Comparison of ENCODE assay signal across 9 mouse cellular contexts in the genomic region with DNA sequence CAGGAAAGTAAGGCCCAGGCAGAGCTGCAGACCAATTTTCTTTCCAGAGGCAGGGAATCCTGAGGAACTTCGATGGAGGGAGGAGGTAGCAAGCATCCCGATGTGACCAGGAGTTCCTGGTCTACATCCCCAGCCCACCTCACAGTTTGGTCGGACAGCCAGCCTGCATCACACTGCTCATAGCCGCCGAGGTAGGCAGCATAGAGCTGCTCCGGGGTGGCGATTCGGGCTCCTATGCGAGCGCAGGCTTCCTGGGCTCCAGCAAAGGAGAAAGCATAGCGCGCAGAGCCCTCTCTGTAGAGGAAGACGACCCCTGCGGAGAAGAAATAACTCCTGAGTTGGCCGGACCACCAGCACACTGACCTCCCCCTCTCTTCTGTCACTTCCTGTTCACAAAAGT. TPM values are rescaled to one million over a fixed set of nuclear protein-coding genes. Genes with fewer than 3 reads are reported as not detected.
DNase-seq lines count a peak whose midpoint lies in the region; ATAC-seq lines count a peak whose summit lies in the region.
"Had no signal": no experiment of that assay in that cellular context is flagged by ENCODE, and none has a peak within 500 bp of the region (broad histone marks: within the 10 kb centered on the region; RNA-seq: fewer than 3 reads in every experiment).

No protein-coding gene starts in this region.

- ATAC-seq in kidney, embryonic 16.5 days (ENCODE audit: low FRiP score, low TSS enrichment) = no peak
- ATAC-seq in forebrain, embryonic 13.5 days = no peak
- no peak for ATAC-seq in limb, embryonic 15.5 days (ENCODE audit: insufficient number of reproducible peaks, low FRiP score, low TSS enrichment, low read depth)
- no peak for ATAC-seq in stomach, embryonic 14.5 days (ENCODE audit: insufficient number of reproducible peaks, insufficient read depth, low FRiP score, low read depth)

- H3K4me2 ChIP-seq in kidney, embryonic 16.5 days (replicated peaks; ENCODE audit: low read depth, low read length) = peak overlapping the region; percentile 62; the same call in 1 of the 2 replicates
- peak overlapping the region; percentile 69 for H3K4me2 ChIP-seq in forebrain, embryonic 13.5 days
- H3K4me2 ChIP-seq in limb, embryonic 15.5 days = no peak overlapping the region; the same call in 1 of the 2 replicates
- no peak overlapping the region for H3K4me2 ChIP-seq in stomach, embryonic 14.5 days (replicated peaks; ENCODE audit: low read depth, low read length)

- H3K27ac ChIP-seq in kidney, embryonic 16.5 days (ENCODE audit: low read length) = no peak overlapping the region
- H3K27ac ChIP-seq in forebrain, embryonic 13.5 days = no peak overlapping the region
- H3K27ac ChIP-seq in limb, embryonic 15.5 days = no peak overlapping the region
- no peak overlapping the region for H3K27ac ChIP-seq in stomach, embryonic 14.5 days (ENCODE audit: low read length)

- no peak for DNase-seq in kidney, adult 9 months
- no peak for DNase-seq in cerebellum, adult 9-10 months
- DNase-seq in spleen, postnatal 10 days (ENCODE audit: low spot score in 2 of 2) = no peak
- DNase-seq: cerebellum, adult 11 months had no signal

- no peak overlapping the region for H3K9ac ChIP-seq in kidney, embryonic 16.5 days (replicated peaks; ENCODE audit: low read length)
- no peak overlapping the region for H3K9ac ChIP-seq in forebrain, embryonic 13.5 days
- H3K9ac ChIP-seq in limb, embryonic 15.5 days = no peak overlapping the region
- H3K9ac ChIP-seq in stomach, embryonic 14.5 days (replicated peaks; ENCODE audit: low read depth, low read length) = no peak overlapping the region

- no peaks in the 10 kb centered on the region for H3K36me3 ChIP-seq in kidney, embryonic 16.5 days (ENCODE audit: insufficient read depth, low read length)
- H3K36me3 ChIP-seq in forebrain, embryonic 13.5 days (ENCODE audit: poor library complexity, severe bottlenecking) = no peaks in the 10 kb centered on the region
- no peaks in the 10 kb centered on the region for H3K36me3 ChIP-seq in limb, embryonic 15.5 days
- no peaks in the 10 kb centered on the region for H3K36me3 ChIP-seq in stomach, embryonic 14.5 days (ENCODE audit: control insufficient read depth, insufficient read depth, low read length)

- H3K9me3 ChIP-seq in kidney, embryonic 16.5 days (ENCODE audit: low read length) = no peaks in the 10 kb centered on the region
- no peaks in the 10 kb centered on the region for H3K9me3 ChIP-seq in forebrain, embryonic 13.5 days (replicated peaks)
- no peaks in the 10 kb centered on the region for H3K9me3 ChIP-seq in limb, embryonic 15.5 days
- H3K9me3 ChIP-seq in stomach, embryonic 14.5 days (ENCODE audit: control insufficient read depth, low read depth, low read length) = no peaks in the 10 kb centered on the region

- H3K27me3 ChIP-seq in kidney, embryonic 16.5 days (ENCODE audit: insufficient read depth, low read length) = peaks cover 94% of the 10 kb centered on the region
- H3K27me3 ChIP-seq in forebrain, embryonic 13.5 days = peaks cover 99% of the 10 kb centered on the region
- H3K27me3 ChIP-seq in limb, embryonic 15.5 days = peaks cover 97% of the 10 kb centered on the region
- peaks cover 80% of the 10 kb centered on the region for H3K27me3 ChIP-seq in stomach, embryonic 14.5 days (ENCODE audit: control insufficient read depth, insufficient read depth, low read length)

- H3K4me3 ChIP-seq in kidney, embryonic 16.5 days (ENCODE audit: low read length) = peak overlapping the region; percentile 47; the same call in 1 of the 2 replicates
- H3K4me3 ChIP-seq in forebrain, embryonic 13.5 days = no peak overlapping the region
- H3K4me3 ChIP-seq in limb, embryonic 15.5 days = peak overlapping the region; percentile 32; the same call in 1 of the 2 replicates
- 0 out of 2 replicates have a peak overlapping the region, but pooled peaks have one; percentile 22 for H3K4me3 ChIP-seq in stomach, embryonic 14.5 days (ENCODE audit: low read depth, low read length)
- H3K4me3 ChIP-seq: erythroblast, embryonic 14.5 days had no signal

- peaks cover 18% of the 10 kb centered on the region for H3K4me1 ChIP-seq in kidney, embryonic 16.5 days (ENCODE audit: insufficient read depth, low read length)
- H3K4me1 ChIP-seq in forebrain, embryonic 13.5 days = peaks cover 40% of the 10 kb centered on the region
- peaks cover 29% of the 10 kb centered on the region for H3K4me1 ChIP-seq in limb, embryonic 15.5 days
- H3K4me1 ChIP-seq in stomach, embryonic 14.5 days (ENCODE audit: control insufficient read depth, insufficient read depth, low read length) = no peaks in the 10 kb centered on the region

- WGBS in kidney, embryonic 16.5 days = 2% methylated on average over 15 of the region's 15 CpGs
- 2% methylated on average over 15 of the region's 15 CpGs for WGBS in forebrain, embryonic 13.5 days
- WGBS in limb, embryonic 15.5 days = 2% methylated on average over 15 of the region's 15 CpGs
- 1% methylated on average over 15 of the region's 15 CpGs for WGBS in stomach, embryonic 14.5 days

RNA-seq across cellular contexts. Expression of a gene that starts 3.6 kb away (rescaled TPM):
- 0.10 TPM in 1 of 2 replicates, not detected in the other for polyA plus RNA-seq in kidney, embryonic 16.5 days (2015; fragmentation: Nextera tagmentation; extraction: Ambion mirVana)
- polyA plus RNA-seq in forebrain, embryonic 13.5 days (2015; fragmentation: Nextera tagmentation; extraction: Ambion mirVana) = 9.5 and 9.6 TPM in 2 replicates
- polyA plus RNA-seq in limb, embryonic 15.5 days (2015; fragmentation: Nextera tagmentation; extraction: Ambion mirVana) = 0.72 and 1.1 TPM in 2 replicates
- polyA plus RNA-seq in stomach, embryonic 14.5 days (2014; fragmentation: Nextera tagmentation; extraction: Ambion mirVana) = 0.10 and 0.27 TPM in 2 replicates
- polyA plus RNA-seq: erythroblast, embryonic 14.5 days had no signal

RNA-seq across cellular contexts. Expression of a gene that starts 25.5 kb away (rescaled TPM):
- polyA plus RNA-seq in kidney, embryonic 16.5 days (2015; fragmentation: Nextera tagmentation; extraction: Ambion mirVana) = 25.7 and 26.6 TPM in 2 replicates
- polyA plus RNA-seq in forebrain, embryonic 13.5 days (2015; fragmentation: Nextera tagmentation; extraction: Ambion mirVana) = 76.3 and 79.9 TPM in 2 replicates
- polyA plus RNA-seq in limb, embryonic 15.5 days (2015; fragmentation: Nextera tagmentation; extraction: Ambion mirVana) = 26.6 and 37.2 TPM in 2 replicates
- 10.5 and 10.6 TPM in 2 replicates for polyA plus RNA-seq in stomach, embryonic 14.5 days (2014; fragmentation: Nextera tagmentation; extraction: Ambion mirVana)
- polyA plus RNA-seq: erythroblast, embryonic 14.5 days had no signal

RNA-seq across cellular contexts. Expression of a gene that starts 31.0 kb away (rescaled TPM):
- 0.13 and 0.16 TPM in 2 replicates for polyA plus RNA-seq in kidney, embryonic 16.5 days (2015; fragmentation: Nextera tagmentation; extraction: Ambion mirVana)
- polyA plus RNA-seq in forebrain, embryonic 13.5 days (2015; fragmentation: Nextera tagmentation; extraction: Ambion mirVana) = 0.11 and 0.36 TPM in 2 replicates
- polyA plus RNA-seq in limb, embryonic 15.5 days (2015; fragmentation: Nextera tagmentation; extraction: Ambion mirVana) = not detected in 2 replicates
- polyA plus RNA-seq in stomach, embryonic 14.5 days (2014; fragmentation: Nextera tagmentation; extraction: Ambion mirVana) = 0.26 TPM in 1 of 2 replicates, not detected in the other
- polyA plus RNA-seq: erythroblast, embryonic 14.5 days had no signal

RNA-seq across cellular contexts. Expression of a gene that starts 46.5 kb away (rescaled TPM):
- 35.2 and 42.8 TPM in 2 replicates for polyA plus RNA-seq in kidney, embryonic 16.5 days (2015; fragmentation: Nextera tagmentation; extraction: Ambion mirVana)
- polyA plus RNA-seq in forebrain, embryonic 13.5 days (2015; fragmentation: Nextera tagmentation; extraction: Ambion mirVana) = 29.7 and 30.7 TPM in 2 replicates
- polyA plus RNA-seq in limb, embryonic 15.5 days (2015; fragmentation: Nextera tagmentation; extraction: Ambion mirVana) = 29.4 and 32.6 TPM in 2 replicates
- polyA plus RNA-seq in stomach, embryonic 14.5 days (2014; fragmentation: Nextera tagmentation; extraction: Ambion mirVana) = 33.7 and 36.0 TPM in 2 replicates

RNA-seq across cellular contexts. Expression of a gene that starts 47.9 kb away (rescaled TPM):
- polyA plus RNA-seq in kidney, embryonic 16.5 days (2015; fragmentation: Nextera tagmentation; extraction: Ambion mirVana) = 62.0 and 67.8 TPM in 2 replicates
- 67.1 and 89.5 TPM in 2 replicates for polyA plus RNA-seq in forebrain, embryonic 13.5 days (2015; fragmentation: Nextera tagmentation; extraction: Ambion mirVana)
- 249 and 274 TPM in 2 replicates for polyA plus RNA-seq in limb, embryonic 15.5 days (2015; fragmentation: Nextera tagmentation; extraction: Ambion mirVana)
- 30.7 and 44.1 TPM in 2 replicates for polyA plus RNA-seq in stomach, embryonic 14.5 days (2014; fragmentation: Nextera tagmentation; extraction: Ambion mirVana)
- polyA plus RNA-seq: erythroblast, embryonic 14.5 days had no signal

Comparison
In these comparisons a context has a peak if more than half of its experiments do, and no peak if none do; other contexts are left out.
1. H3K4me2 ChIP-seq: peak in kidney, embryonic 16.5 days (single experiment) and forebrain, embryonic 13.5 days (single experiment); none in limb, embryonic 15.5 days (single experiment) and stomach, embryonic 14.5 days (single experiment).